Mouse (Mus musculus): Measurements from ENCODE around the gene Brinp2.

Gene Brinp2

GRCm38 (mm10) chr1:158218750-158219149 is 137.4 kb downstream of the Brinp2 start:
- DNase-seq, result peak; percentile 21

DNA sequence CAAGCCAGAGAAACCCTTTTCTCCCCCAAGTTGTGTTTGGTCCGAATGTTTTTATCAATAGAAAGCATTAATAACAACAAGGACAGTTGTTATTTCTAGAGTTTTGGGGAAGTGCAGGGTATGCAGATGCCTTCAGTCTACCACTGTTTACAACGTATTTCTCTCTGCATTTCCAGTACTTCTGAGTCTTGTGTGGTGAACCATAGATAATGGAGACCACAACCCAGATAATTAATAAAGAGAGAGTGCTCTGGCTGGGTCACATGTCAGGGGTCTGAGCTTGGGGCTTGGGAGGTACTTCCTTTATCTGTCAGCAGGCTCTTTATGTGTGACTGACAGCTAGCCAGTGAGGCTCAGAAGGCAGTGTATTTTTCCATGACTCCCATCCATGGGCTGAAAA is 137.8 kb downstream of the Brinp2 start:
- DNase-seq, result no peak

DNA sequence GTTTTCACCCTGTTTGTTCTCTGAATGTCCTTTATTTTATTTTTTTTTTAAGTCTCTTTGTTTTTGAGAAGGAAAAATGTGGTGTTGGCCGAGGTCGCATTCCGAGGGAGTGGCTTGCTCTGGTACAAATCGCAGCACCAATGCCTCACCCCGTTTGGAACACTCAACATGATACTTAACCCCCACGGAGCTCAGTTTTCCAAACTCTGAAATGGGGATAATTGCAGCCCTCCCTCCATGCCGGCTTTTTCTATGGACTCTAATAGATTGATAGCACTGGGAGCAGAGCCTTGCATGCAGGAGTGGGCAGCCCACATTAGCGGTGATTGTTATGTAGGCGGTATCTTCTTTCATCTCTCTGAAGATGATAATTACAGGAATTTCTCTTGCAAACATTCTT is 140.5 kb downstream of the Brinp2 start:
- peak; percentile 18 for DNase-seq

- DNase-seq, result no peak
Measured at GRCm38 (mm10) chr1:158214743-158215142, 141.4 kb downstream of the Brinp2 start.

GRCm38 (mm10) chr1:158213736-158214135 is 142.4 kb downstream of the Brinp2 start:
- DNase-seq, result peak; percentile 57

GRCm38 (mm10) chr1:158207620-158208019 is 148.5 kb downstream of the Brinp2 start:
- DNase-seq, result peak; percentile 53

- peak; percentile 55 for DNase-seq
Measured at GRCm38 (mm10) chr1:158202932-158203331, 153.2 kb downstream of the Brinp2 start.
